Mouse (Mus musculus) liver, embryonic 16.5 days (tissue): ENCODE results near the gene Cdh26. TPM values are rescaled to one million over a fixed set of nuclear protein-coding genes. Genes with fewer than 3 reads are reported as not detected.

Experiments
- ATAC-seq: fragments of 200-750 bp; cut with Nextera tagmentation; 2 replicates; pipeline ENCODE4 v1.8.0; 2017; ENCODE audit warnings: low read depth, mild to moderate bottlenecking, moderate number of reproducible peaks, moderate library complexity
- H3K27ac ChIP-seq: fragments of 300-500 bp; sonication (generic); 2 replicates; pipeline ENCODE4 v1.5.1; 2014; ENCODE audit warnings: mild to moderate bottlenecking, low read length
- H3K27me3 ChIP-seq: fragments of 300-500 bp; sonication (generic); 2 replicates; pipeline ENCODE4 v1.6.1; 2014; ENCODE audit warnings: low read depth, low read length, mixed read lengths; ENCODE audit not compliant: control insufficient read depth, insufficient read depth
- H3K36me3 ChIP-seq: fragments of 300-500 bp; sonication (generic); 2 replicates; pipeline ENCODE4 v1.6.1; 2014; ENCODE audit warnings: mild to moderate bottlenecking; ENCODE audit not compliant: control insufficient read depth, insufficient read depth
- H3K4me1 ChIP-seq: fragments of 300-500 bp; sonication (generic); 2 replicates; pipeline ENCODE4 v1.6.1; 2014; ENCODE audit warnings: low read depth, low read length, mixed read lengths; ENCODE audit not compliant: control insufficient read depth
- H3K4me2 ChIP-seq: fragments of 300-500 bp; sonication (generic); 2 replicates; pipeline ENCODE4 v1.6.1; 2014; ENCODE audit warnings: low read depth, low read length, mixed read lengths
- H3K4me3 ChIP-seq: fragments of 300-500 bp; sonication (generic); 2 replicates; pipeline ENCODE4 v1.5.1; 2014; ENCODE audit warnings: low read depth, mild to moderate bottlenecking, low read length
- H3K9ac ChIP-seq: fragments of 300-500 bp; sonication (generic); 2 replicates; pipeline ENCODE4 v1.6.1; 2014; ENCODE audit warnings: low read depth, low read length
- H3K9me3 ChIP-seq: fragments of 300-500 bp; sonication (generic); replicated peaks from 2 replicates; pipeline ENCODE4 v1.6.1; 2016; ENCODE audit warnings: low read length; ENCODE audit not compliant: control insufficient read depth
- WGBS: fragments of 180-500 bp; shearing (Covaris S2); extraction: QIAGEN DNeasy Blood & Tissue Kit; methylation state at CpG from one replicate; pipeline ENCODE4 v1.1.7; 2014; ENCODE audit not compliant: insufficient replicate concordance; 5-methylcytosine and 5-hydroxymethylcytosine counted together
- polyA plus RNA-seq: library from polyadenylated mRNA; unstranded; fragments of >200 nt; fragmentation: Nextera tagmentation; extraction: Ambion mirVana; gene quantifications from 2 replicates; pipeline ENCODE4 v1.2.1, GENCODE M21; 2015

The Cdh26 gene
- polyA plus RNA-seq, 1 experiment from 2014 or later: 0.13 TPM

- no peak overlapping the region for H3K27ac ChIP-seq
- no peak for ATAC-seq
- no peak overlapping the region for H3K4me2 ChIP-seq
- 31% methylated on average over 17 of the region's 17 CpGs for WGBS
- no peak overlapping the region for H3K4me3 ChIP-seq
- H3K27me3 ChIP-seq: no peaks in the 10 kb centered on the region
- no peak overlapping the region for H3K9ac ChIP-seq
- no peaks in the 10 kb centered on the region for H3K36me3 ChIP-seq
- no peaks in the 10 kb centered on the region for H3K9me3 ChIP-seq
- no peaks in the 10 kb centered on the region for H3K4me1 ChIP-seq
Measured at GRCm38 (mm10) chr2:178454664-178455516, 24.6 kb downstream of the Cdh26 start.

GRCm38 (mm10) chr2:178457414-178457813, 27.1 kb downstream of the Cdh26 start:
- Histone ChIP-seq H3K27ac (no peak overlapping the region), H3K4me2 (no peak overlapping the region), H3K36me3 (no peaks in the 10 kb centered on the region), H3K4me3 (no peak overlapping the region), H3K9ac (no peak overlapping the region), H3K9me3 (no peaks in the 10 kb centered on the region), H3K4me1 (no peaks in the 10 kb centered on the region), H3K27me3 (no peaks in the 10 kb centered on the region)
- no peak for ATAC-seq
- WGBS: 62% methylated on average over 6 of the region's 6 CpGs

GRCm38 (mm10) chr2:178460353-178460752, 30.0 kb downstream of the Cdh26 start:
- no peaks in the 10 kb centered on the region for H3K27me3 ChIP-seq
- WGBS: 44% methylated on average over 5 of the region's 5 CpGs
- H3K27ac ChIP-seq: no peak overlapping the region
- H3K36me3 ChIP-seq: no peaks in the 10 kb centered on the region
- H3K4me2 ChIP-seq: no peak overlapping the region
- no peak overlapping the region for H3K9ac ChIP-seq
- H3K4me1 ChIP-seq: no peaks in the 10 kb centered on the region
- 0 out of 2 replicates have a peak, but pooled peaks cover 2% of the 10 kb centered on the region for H3K9me3 ChIP-seq
- no peak for ATAC-seq
- no peak overlapping the region for H3K4me3 ChIP-seq

- WGBS: 58% methylated on average over 17 of the region's 17 CpGs
- Histone ChIP-seq H3K36me3 (no peaks in the 10 kb centered on the region), H3K9ac (no peak overlapping the region), H3K4me2 (peak overlapping the region; percentile 20; the same call in 1 of the 2 replicates), H3K9me3 (no peaks in the 10 kb centered on the region; the same call in 1 of the 2 replicates), H3K4me3 (no peak overlapping the region), H3K27ac (no peak overlapping the region), H3K27me3 (no peaks in the 10 kb centered on the region), H3K4me1 (no peaks in the 10 kb centered on the region; the same call in 1 of the 2 replicates)
- ATAC-seq: peak; percentile 71
Measured at GRCm38 (mm10) chr2:178471546-178472480, 41.5 kb downstream of the Cdh26 start.

DNA sequence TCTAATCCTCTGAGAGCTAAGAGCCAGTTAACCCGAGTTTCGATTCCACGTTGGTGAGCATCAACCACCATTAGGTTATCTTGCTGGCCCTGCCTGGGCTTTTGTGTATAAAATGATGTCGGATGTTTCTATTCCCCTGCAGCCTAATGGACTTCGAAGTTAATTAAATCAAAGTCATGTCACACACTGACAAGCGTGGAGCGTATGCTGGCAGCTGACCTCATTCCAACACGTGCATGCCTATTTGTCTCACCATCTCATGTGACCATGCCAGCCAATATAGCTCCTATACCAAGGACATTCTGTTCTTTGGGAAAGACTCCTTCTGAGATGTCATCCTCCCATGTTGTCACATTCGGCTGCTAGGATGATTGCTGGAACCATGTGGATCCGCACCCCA, 43.6 kb downstream of the Cdh26 start:
- Histone ChIP-seq H3K4me3 (no peak overlapping the region), H3K27me3 (no peaks in the 10 kb centered on the region), H3K4me1 (no peaks in the 10 kb centered on the region; the same call in 1 of the 2 replicates), H3K27ac (no peak overlapping the region), H3K36me3 (no peaks in the 10 kb centered on the region), H3K9ac (no peak overlapping the region), H3K9me3 (no peaks in the 10 kb centered on the region), H3K4me2 (no peak overlapping the region)
- 64% methylated on average over 10 of the region's 10 CpGs for WGBS
- no peak for ATAC-seq

DNA sequence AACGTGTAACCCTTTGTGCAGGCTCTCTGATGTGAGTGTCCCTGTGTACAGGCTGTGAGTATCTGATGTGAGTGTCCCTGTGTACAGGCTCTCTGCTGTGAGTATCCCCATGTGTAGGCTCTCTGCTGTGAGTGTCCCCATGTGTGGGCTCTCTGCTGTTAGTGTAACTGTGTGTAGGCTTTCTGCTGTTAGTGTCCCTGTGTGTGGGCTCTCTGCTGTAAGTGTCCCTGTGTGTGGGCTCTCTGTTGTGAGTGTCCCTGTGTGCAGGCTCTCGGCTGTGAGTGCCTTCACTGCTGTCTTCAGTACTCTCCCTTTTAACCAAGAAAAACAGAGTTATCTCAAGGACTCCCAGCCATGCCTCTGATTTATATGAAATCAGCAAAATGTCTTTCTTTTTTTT, 46.9 kb downstream of the Cdh26 start:
- H3K36me3 ChIP-seq: no peaks in the 10 kb centered on the region
- WGBS: 55% methylated on average over 2 of the region's 2 CpGs

GRCm38 (mm10) chr2:178479011-178479410, 48.7 kb downstream of the Cdh26 start:
- Histone ChIP-seq H3K36me3 (no peaks in the 10 kb centered on the region), H3K4me1 (no peaks in the 10 kb centered on the region), H3K27me3 (no peaks in the 10 kb centered on the region), H3K4me2 (no peak overlapping the region), H3K9ac (no peak overlapping the region), H3K4me3 (no peak overlapping the region), H3K9me3 (no peaks in the 10 kb centered on the region), H3K27ac (no peak overlapping the region)
- WGBS: 60% methylated on average over 2 of the region's 2 CpGs
- no peak for ATAC-seq

More for the DNA sequence above, 46.9 kb downstream of the Cdh26 start:
- Histone ChIP-seq H3K27ac (no peak overlapping the region), H3K4me1 (no peaks in the 10 kb centered on the region; the same call in 1 of the 2 replicates), H3K4me3 (no peak overlapping the region), H3K9ac (no peak overlapping the region), H3K27me3 (no peaks in the 10 kb centered on the region), H3K9me3 (no peaks in the 10 kb centered on the region), H3K4me2 (no peak overlapping the region)
- ATAC-seq: no peak

GRCm38 (mm10) chr2:178480932-178481331, 50.6 kb downstream of the Cdh26 start:
- H3K4me3 ChIP-seq: no peak overlapping the region
- H3K9me3 ChIP-seq: no peaks in the 10 kb centered on the region
- H3K27me3 ChIP-seq: no peaks in the 10 kb centered on the region
- no peaks in the 10 kb centered on the region for H3K36me3 ChIP-seq
- no peak overlapping the region for H3K9ac ChIP-seq
- H3K4me1 ChIP-seq: no peaks in the 10 kb centered on the region
- no peak overlapping the region for H3K27ac ChIP-seq
- peak; percentile 80 for ATAC-seq
- no peak overlapping the region for H3K4me2 ChIP-seq
- WGBS: 59% methylated on average over 2 of the region's 2 CpGs
